Mouse (Mus musculus) fat pad, adult 2 months (tissue): ENCODE measurements around the gene Sgk2.

Experiments
- DNase-seq: peaks from one replicate; pipeline ENCODE4 v3.0.0-alpha.2; 2011; ENCODE audit warnings: low read depth, low spot score; ENCODE audit errors: extremely low read depth

Sgk2 gene

DNA sequence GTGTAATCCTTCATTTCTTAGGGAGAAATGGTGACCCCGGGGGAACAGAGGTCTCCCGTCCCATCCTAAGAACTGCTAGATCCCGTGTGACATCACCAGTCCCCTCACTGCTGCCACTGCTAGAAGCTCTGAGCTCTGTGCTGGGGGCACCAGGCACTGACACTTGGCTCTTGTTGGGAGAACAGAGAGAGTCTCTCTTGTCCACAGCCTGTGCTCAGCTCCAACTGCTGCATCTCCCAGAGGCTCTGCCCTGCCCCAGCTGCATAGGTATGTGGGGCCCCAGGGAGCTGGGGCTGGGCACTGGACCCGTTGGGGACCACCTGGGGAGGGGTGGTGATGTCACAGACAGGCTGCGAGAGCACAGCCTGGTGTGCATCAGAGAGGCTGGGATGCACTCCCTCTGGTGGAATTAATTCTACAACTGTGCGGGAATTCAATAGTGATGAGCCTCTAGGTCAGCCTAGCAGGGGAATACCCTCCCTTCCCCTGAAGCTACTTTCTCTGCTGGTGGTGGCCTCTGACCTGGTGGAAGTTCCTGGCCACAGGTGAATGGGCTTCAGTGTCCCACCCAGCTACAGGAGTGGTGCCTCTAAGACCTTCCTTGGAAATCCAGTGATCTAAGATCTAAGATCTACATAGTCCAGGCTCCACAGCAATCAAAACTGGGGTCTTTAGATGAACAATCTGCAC is 4.4 kb downstream of the Sgk2 start:
- DNase-seq, result no peak

- DNase-seq, result no peak
Measured at GRCm38 (mm10) chr2:162992084-162992437, 4.9 kb downstream of the Sgk2 start.

GRCm38 (mm10) chr2:162993881-162994616 is 6.9 kb downstream of the Sgk2 start:
- no peak for DNase-seq

GRCm38 (mm10) chr2:162998528-162999230 is 11.5 kb downstream of the Sgk2 start:
- DNase-seq, result no peak

GRCm38 (mm10) chr2:162999744-163000143 is 12.6 kb downstream of the Sgk2 start:
- DNase-seq, result no peak

- no peak for DNase-seq
Measured at GRCm38 (mm10) chr2:163001071-163001470, 13.9 kb downstream of the Sgk2 start.

GRCm38 (mm10) chr2:163007299-163007698 is 20.2 kb downstream of the Sgk2 start:
- DNase-seq, result no peak

DNA sequence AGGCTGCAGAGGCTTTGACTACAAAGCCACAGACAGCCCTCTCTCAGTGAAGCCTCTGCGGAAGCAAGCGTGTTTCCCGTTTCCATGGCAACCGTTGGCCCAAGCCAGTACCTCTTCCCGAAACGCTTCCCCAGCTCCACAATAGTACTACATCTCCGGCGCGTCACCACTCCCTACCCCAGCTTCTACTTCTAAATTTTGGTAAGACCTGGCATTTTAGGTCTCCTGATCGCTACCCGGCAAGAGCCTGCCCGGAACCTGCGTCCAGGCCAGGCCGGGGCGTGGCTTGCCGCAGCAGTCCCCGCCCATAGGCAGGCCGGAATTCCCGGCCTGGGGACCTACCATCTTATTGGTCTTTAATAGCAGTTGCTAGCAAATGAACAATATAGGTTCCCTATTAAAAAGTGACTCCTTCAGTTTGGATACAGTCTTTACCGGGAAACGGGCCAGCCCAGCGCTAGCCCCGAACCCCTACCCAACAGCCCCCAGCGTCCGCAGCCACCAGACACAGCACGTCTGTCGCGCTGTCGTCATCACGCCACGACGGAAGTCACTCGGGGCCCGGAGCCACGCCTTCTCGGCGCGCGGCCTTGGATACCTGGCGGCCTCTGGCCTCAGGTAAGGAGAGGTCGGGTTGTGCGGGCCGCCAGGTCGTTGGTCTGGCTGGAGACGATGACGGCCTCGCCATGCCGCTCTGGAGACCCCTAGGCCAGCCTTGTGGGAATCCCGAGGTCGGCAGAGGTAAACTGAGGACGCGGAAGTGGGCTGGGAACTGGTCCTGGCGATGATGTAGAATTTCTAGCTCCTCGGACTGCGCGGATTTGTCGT is 30.0 kb downstream of the Sgk2 start, which contains the start of gene Ift52:
Ift52 (plus strand) TSS at position 439 of the 828 bp plus-strand sequence.
- DNase-seq, result peak; percentile 11

GRCm38 (mm10) chr2:163031289-163031688 is 44.2 kb downstream of the Sgk2 start:
- DNase-seq, result no peak

- no peak for DNase-seq
Measured at GRCm38 (mm10) chr2:163031757-163032156, 44.6 kb downstream of the Sgk2 start.

DNA sequence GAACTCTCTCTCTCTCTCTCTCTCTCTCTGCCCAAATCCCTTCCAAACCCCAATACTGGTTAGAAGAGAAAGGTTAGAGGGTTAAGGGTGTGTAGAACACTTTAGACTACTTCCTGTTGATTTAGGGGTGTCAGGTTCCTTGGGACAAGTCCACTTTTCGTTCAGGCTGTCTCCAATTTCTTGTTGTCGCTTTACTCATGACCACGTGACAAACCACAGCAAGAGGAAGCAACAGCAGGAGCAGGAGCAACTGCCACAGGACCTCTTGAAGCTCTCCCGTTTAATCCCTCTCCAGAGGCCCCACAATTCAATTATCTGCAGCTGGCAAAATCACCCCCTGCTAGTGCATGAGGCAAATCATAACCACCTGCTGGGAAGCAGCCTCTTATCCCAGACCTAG is 45.5 kb downstream of the Sgk2 start:
- DNase-seq, result no peak

DNA sequence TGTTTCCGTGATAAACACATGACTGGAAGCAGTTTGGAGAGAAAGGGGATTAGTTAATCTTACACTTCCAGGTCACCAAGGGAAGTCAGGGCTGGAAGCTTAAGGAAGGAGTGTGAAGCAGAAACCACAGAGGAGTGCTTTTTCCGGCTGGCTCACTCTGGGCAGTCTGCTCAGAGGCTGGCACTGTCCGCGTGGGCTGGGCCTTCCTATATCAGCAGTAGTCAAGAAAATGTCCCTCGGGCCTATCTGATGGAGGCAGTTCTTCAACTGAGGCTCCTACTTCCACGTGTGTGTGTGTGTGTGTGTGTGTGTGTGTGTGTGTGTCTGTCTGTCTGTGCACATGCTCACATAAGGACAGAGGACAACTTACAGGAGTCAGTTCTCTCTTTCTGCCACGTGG is 52.8 kb downstream of the Sgk2 start:
- DNase-seq, result no peak

DNA sequence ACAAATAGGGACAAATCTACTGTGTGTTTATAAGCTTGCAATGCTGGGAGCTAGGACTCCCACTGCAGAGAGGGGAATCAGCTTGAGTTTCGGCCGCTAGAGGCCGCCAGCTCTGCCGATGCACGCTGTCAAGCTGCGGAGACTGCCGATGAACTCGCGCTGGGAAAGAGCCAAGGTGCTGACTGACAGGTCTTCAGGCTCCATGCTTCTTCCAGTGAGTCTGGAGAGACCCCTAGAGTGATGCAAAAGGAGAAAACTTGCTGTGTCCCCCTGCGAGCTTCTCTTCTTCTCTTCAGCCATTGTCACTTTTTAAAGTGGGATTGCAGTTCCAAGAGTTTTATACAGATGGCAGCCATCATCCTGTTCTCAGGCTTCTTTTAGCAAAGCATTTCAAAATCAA is 61.0 kb downstream of the Sgk2 start:
- DNase-seq, result no peak

DNA sequence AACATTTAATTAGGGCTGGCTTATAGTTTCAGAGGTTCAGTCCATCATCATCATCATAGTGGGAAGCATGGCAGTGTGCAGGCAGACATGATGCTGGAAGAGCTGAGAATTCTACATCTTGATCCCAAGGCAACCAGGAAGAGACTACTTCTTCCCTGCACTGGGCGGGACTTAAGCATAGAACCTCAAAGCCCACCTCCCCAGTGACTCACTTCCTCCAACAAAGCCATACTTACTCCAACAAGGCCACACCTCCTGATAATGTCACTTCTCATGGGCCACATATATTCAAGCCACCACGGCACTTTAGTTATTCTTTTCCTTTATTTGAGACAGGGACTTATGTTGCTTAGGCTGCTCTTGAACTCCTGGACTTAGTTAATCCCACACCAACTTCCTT is 62.0 kb downstream of the Sgk2 start:
- no peak for DNase-seq

DNA sequence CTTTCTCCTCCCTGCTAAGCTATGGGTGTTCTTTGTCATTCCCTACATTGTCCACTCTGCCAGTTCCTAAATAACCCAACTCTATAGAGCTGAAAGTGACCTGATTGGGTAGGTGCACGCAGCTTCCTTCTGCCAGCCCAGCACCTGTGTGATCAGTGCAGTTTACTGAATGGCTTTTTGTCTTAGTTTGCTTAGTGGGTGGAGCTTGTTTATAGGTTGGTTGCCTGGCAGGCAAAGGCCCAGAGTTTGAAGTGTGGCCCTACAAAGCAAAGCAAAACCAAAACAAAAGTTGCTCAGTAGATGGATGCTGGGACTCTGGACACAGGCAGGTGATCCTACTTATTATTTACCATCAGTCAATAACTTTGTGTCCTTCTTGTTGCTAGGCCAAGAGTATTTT is 64.6 kb downstream of the Sgk2 start:
- DNase-seq, result no peak

GRCm38 (mm10) chr2:163052101-163052500 is 65.0 kb downstream of the Sgk2 start:
- no peak for DNase-seq

DNA sequence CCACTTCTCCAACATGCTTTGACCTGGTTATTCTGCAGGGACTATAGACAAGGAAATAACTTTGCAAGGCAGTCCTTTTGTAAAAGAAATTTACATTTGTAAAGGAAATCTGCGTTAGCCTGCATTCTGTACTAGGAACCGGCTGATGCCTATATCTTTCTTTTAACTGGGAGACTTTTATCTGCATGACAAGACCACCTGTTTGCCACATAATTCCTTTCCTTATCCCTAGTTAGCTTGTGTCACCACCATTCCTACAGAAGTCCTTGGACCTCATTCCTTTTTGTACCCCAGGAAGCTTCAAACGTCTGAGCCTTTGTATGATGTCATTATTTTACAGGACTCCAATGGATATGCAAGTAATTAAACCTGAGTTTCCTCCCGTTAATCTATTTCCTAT is 65.7 kb downstream of the Sgk2 start:
- DNase-seq, result no peak

- peak; percentile 34 for DNase-seq
Measured at GRCm38 (mm10) chr2:163054335-163054840, 67.3 kb downstream of the Sgk2 start, which contains the start of gene Mybl2. Gene Mybl2 (plus strand): TSS chr2:163054687.

DNA sequence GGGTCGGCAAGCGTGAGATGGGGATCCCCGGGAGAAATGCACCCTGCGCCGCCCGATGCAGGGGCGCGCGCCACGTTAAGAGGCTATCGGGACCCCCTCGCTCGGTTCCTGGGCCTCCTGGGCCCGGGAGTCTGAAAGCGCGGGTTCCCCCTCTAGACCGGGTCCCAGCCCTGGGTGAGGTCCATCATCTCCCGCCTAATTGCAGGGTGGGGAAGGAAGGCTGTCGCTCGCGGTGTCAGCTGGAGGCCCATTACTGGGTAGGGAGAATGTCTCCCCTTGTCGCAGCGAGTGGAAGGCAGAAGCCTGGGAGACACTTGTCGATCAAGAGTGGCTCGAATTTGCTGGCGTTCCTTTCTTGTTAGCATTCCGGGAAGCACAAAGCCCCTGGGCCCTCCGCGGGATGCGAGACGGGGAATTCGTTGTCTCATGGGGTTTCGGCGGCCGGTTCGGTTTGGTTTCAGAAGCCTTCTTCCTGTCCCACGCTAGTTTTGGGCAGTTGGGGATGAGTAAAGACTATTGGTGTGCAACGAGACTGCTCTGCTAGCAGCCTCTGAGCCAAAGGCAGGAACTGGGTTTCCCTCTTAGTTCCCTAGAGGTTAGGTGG is 67.9 kb downstream of the Sgk2 start:
- no peak for DNase-seq

GRCm38 (mm10) chr2:163055715-163056114 is 68.6 kb downstream of the Sgk2 start:
- no peak for DNase-seq
